Mouse (Mus musculus): Measurements from ENCODE around the gene Vmn2r60. TPM values are rescaled to one million over a fixed set of nuclear protein-coding genes. Genes with fewer than 3 reads are reported as not detected.

Vmn2r60 gene
- total RNA-seq (2023): not detected

DNA sequence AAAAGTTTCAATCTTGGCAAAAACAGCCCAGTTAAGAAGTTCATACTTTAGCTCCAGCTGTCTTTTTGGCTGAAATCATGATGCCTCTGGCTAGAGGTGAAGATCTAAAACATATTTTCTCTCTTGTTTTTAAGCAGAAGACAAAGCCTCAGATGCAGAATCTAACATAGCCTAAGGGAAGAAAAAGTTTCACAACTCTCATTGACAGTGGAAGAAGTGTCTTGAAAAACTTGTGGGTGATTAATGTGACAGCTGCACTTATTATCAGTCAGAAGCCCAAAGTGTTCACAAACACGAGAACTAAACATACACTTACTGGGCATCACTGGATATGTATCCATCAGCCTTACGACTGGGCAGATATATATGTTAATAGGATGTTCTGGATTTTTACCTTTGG lies at the start of gene Vmn2r60:
Gene Vmn2r60, plus strand, starts transcription at position 301 of the 400 bp plus-strand sequence.

DNA sequence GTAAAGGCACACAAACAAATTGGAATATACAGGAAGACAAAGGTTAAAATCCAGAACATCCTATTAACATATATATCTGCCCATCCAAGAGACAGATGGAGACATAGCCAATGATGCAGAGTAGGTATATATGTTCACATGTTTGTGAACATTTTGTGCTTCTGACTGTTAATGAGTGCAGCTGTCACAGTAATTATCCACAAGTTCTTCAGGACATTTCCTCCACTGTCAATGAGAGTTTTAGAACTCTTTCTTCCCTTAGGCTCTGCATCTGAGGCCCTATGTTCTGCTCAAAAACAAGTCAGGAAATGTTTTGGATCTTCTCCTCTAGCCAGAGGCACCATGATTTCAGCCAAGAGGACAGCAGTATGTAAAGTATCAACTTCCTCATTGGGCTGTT lies 48.6 kb upstream of the Vmn2r60 start, which contains the start of gene Vmn2r59:
Gene Vmn2r59, minus strand, starts transcription at position 101 of the 400 bp plus-strand sequence.

Other genes starting within 250 kb of the Vmn2r60 start
- gene Vmn2r58, start 235.1 kb upstream of the Vmn2r60 start, total RNA-seq (2023): not detected
- gene Vmn2r59, start 48.7 kb upstream of the Vmn2r60 start, total RNA-seq (2023): not detected
- gene Vmn2r61, start 152.3 kb downstream of the Vmn2r60 start, total RNA-seq (2023): not detected

All from CD8-positive naive resting alpha-beta T cell, adult 57 days (primary cell).